Mouse (Mus musculus): ENCODE measurements around the gene Kif3a. TPM values are rescaled to one million over a fixed set of nuclear protein-coding genes. Genes with fewer than 3 reads are reported as not detected.
A peak's percentile ranks its signal among the peaks of the same experiment; 100 is the strongest.

Gene Kif3a
- total RNA-seq (2012; rRNA removed) (11.3 and 18.3 TPM in 2 replicates), total RNA-seq (2014; rRNA removed) (7.7 and 8.9 TPM in 2 replicates), polyA plus RNA-seq (2012; ENCODE audit: insufficient read length, low read depth) (26.5 and 27.9 TPM in 2 replicates)

DNA sequence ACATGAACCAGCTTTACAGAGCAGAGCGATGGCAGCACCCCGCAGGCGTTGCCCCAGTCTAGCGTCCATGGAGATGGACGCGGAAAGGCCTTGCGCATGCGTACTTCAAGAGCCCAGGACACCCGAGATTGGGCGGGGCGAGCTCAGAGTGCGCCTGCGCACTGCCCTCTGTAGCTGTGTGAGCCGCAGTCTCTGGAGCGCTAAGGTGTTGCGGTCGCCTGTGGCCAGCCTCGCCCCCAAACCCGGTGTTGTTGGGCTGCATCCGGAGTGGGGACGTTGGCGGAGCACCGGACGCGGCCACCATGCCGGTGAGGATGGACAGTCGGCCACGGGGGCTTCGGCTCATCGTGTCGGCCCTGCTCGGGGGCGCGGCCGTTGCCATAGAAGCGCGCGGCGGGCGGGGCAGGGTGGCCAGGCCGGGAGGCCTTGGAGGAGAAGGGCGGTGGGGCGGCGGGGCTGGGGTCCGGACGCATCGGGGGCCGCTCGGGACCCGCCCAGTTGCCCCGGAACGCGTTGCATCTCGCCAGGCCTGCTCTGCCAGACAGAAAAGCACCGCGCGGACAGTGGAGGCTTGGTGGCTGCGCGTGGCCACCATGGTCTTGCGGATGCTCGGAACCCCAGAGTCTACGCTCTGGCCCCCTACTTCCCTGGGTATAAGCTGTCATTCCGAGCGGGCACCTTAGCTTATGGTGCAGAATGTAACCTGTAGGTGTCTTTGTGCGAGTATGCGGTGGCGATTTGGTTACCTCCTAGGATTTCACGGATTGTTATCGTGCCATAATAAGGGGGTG lies at the start of gene Kif3a:
Gene Kif3a, plus strand, starts transcription at position 156 of the 791 bp plus-strand sequence.
- Histone ChIP-seq H3K27me3 (replicated peaks) (no peaks in the 10 kb centered on the region), H3K4me3 (replicated peaks in 1 of 3; ENCODE audit: low read depth in 2 of 3, low read length in 2 of 3, poor library complexity in 1 of 3) (peak within 1 kb of the TSS; percentile 68 to 97 (median 74)), H3K27ac (ENCODE audit: insufficient read depth, low read depth) (no peak within 1 kb of the TSS), H3K9ac (ENCODE audit: insufficient read depth, low read depth) (peak within 1 kb of the TSS; percentile 70), H3K4me2 (ENCODE audit: insufficient read depth, low read depth, poor library complexity, severe bottlenecking) (peak within 1 kb of the TSS; percentile 67), H3K9me3 (replicated peaks; ENCODE audit: low read length) (peaks cover 11% of the 10 kb centered on the region), H3K79me2 (replicated peaks; ENCODE audit: control insufficient read depth, extremely low read depth, insufficient read depth, poor library complexity, severe bottlenecking) (no peaks in the 10 kb centered on the region), H3K36me3 (replicated peaks in 1 of 2; ENCODE audit: control insufficient read depth in 1 of 2, insufficient read depth in 1 of 2, low read length in 1 of 2) (peaks cover 0 to 5% of the 10 kb centered on the region in 2 experiments), H3K4me1 (ENCODE audit: control insufficient read depth in 1 of 2, insufficient read depth in 2 of 2) (peaks cover 2 to 17% of the 10 kb centered on the region in 2 experiments; a peak in 2 of 4 replicates)
- no peak for TF ChIP-seq MAFK (IDR thresholded peaks at IDR 0.05; ENCODE audit: insufficient replicate concordance, low read length)
- no peak for TF ChIP-seq RCOR1 (conservative IDR thresholded peaks at IDR 0.05; ENCODE audit: low read depth, low read length)
- no peak for TF ChIP-seq POLR2AphosphoS2 (IDR thresholded peaks at IDR 0.05; ENCODE audit: low read depth, low read length)
- TF ChIP-seq TCF12 (IDR thresholded peaks at IDR 0.05; ENCODE audit: low read depth, low read length) = peak; percentile 46
- TF ChIP-seq ZKSCAN1 (IDR thresholded peaks at IDR 0.05; ENCODE audit: borderline replicate concordance, low read depth, low read length) = no peak
- TF ChIP-seq E2F4 (IDR thresholded peaks at IDR 0.05; ENCODE audit: insufficient replicate concordance, low read depth, low read length) = no peak
- no peak for TF ChIP-seq EP300 (IDR thresholded peaks at IDR 0.05; ENCODE audit: low read length)
- no peak for TF ChIP-seq MEF2A (IDR thresholded peaks at IDR 0.05; ENCODE audit: borderline replicate concordance, low read depth, low read length)
- TF ChIP-seq NELFE (IDR thresholded peaks at IDR 0.05; ENCODE audit: low read depth, low read length) = peak; percentile 79
- TF ChIP-seq UBTF (IDR thresholded peaks at IDR 0.05; ENCODE audit: low read depth, low read length) = peak; percentile 64; the same call in 1 of the 2 replicates
- TF ChIP-seq ZMIZ1 (IDR thresholded peaks at IDR 0.05; ENCODE audit: low read depth, low read length) = no peak
- no peak for TF ChIP-seq KAT2A (IDR thresholded peaks at IDR 0.05; ENCODE audit: insufficient replicate concordance, low read length)
- peak; percentile 33 for TF ChIP-seq HCFC1 (IDR thresholded peaks at IDR 0.05; ENCODE audit: low read depth, low read length)
- no peak for TF ChIP-seq MAZ (IDR thresholded peaks at IDR 0.05; ENCODE audit: low read depth, low read length)
- no peak for TF ChIP-seq PAX5 (IDR thresholded peaks at IDR 0.05; ENCODE audit: low read length)
- TF ChIP-seq ETS1 (conservative IDR thresholded peaks at IDR 0.05; ENCODE audit: low read depth, low read length) = no peak
- peak; percentile 7; the same call in 1 of the 2 replicates for TF ChIP-seq MAX (IDR thresholded peaks at IDR 0.05; ENCODE audit: low read length)
- TF ChIP-seq CHD2 (IDR thresholded peaks at IDR 0.05; ENCODE audit: low read length) = no peak
- TF ChIP-seq ZNF384 (IDR thresholded peaks at IDR 0.05; ENCODE audit: low read depth, low read length) = no peak
- 0 out of 2 replicates have a peak, but pooled peaks have one; percentile 49 for TF ChIP-seq TBP (conservative IDR thresholded peaks at IDR 0.05; ENCODE audit: low read depth, low read length)
- no peak for TF ChIP-seq CHD1 (IDR thresholded peaks at IDR 0.05; ENCODE audit: low read depth, low read length)
- peak; percentile 98 for TF ChIP-seq NRF1 (IDR thresholded peaks at IDR 0.05; ENCODE audit: low read depth, low read length)
- TF ChIP-seq MYC (IDR thresholded peaks at IDR 0.05; ENCODE audit: low read depth, low read length) = no peak
- TF ChIP-seq USF1 (IDR thresholded peaks at IDR 0.05; ENCODE audit: low read depth, low read length) = no peak
- TF ChIP-seq JUND (conservative IDR thresholded peaks at IDR 0.05; ENCODE audit: low read depth, low read length) = no peak
- peak; percentile 54; the same call in 1 of the 2 replicates for TF ChIP-seq ELF1 (IDR thresholded peaks at IDR 0.05; ENCODE audit: low read depth, low read length)
- 0 out of 2 replicates have a peak, but pooled peaks have one; percentile 4 for TF ChIP-seq SMC3 (IDR thresholded peaks at IDR 0.05; ENCODE audit: low read depth, low read length)
- TF ChIP-seq ZC3H11A (IDR thresholded peaks at IDR 0.05; ENCODE audit: low read depth, low read length) = no peak
- TF ChIP-seq JUN (IDR thresholded peaks at IDR 0.05; ENCODE audit: insufficient read depth, low read depth, low read length) = no peak
- no peak for TF ChIP-seq IRF4 (IDR thresholded peaks at IDR 0.05; ENCODE audit: low read depth, low read length)
- TF ChIP-seq MXI1 (IDR thresholded peaks at IDR 0.05; ENCODE audit: low read depth, low read length) = peak; percentile 80
- peak; percentile 90 for TF ChIP-seq SIN3A (IDR thresholded peaks at IDR 0.05; ENCODE audit: low read length)
- TF ChIP-seq CTCF (conservative IDR thresholded peaks at IDR 0.05 in 1 of 2, IDR thresholded peaks at IDR 0.05 in 1 of 2; ENCODE audit: low read depth in 2 of 2, low read length in 2 of 2) = no peak
- TF ChIP-seq USF2 (conservative IDR thresholded peaks at IDR 0.05; ENCODE audit: low read depth, low read length) = no peak
- TF ChIP-seq RAD21 (IDR thresholded peaks at IDR 0.05; ENCODE audit: low read depth, low read length) = no peak
- peak; percentile 85 for TF ChIP-seq POLR2A (IDR thresholded peaks at IDR 0.05; ENCODE audit: low read depth, low read length)
- TF ChIP-seq GABPA (IDR thresholded peaks at IDR 0.05; ENCODE audit: insufficient replicate concordance, low read depth, low read length) = no peak
- TF ChIP-seq BHLHE40 (IDR thresholded peaks at IDR 0.05; ENCODE audit: low read depth, low read length) = no peak
- dilution Hi-C loops (cut with MboI; ENCODE audit: extremely low pct_ligation_motif_present, extremely low pct_unique_long_range_greater_than_20kb, low sequenced_read_pairs) (no loop called here), in situ Hi-C loops (cut with MboI; ENCODE audit: low pct_ligation_motif_present, low pct_unique_long_range_greater_than_20kb, low sequenced_read_pairs) (loop anchor here (10.0 kb wide), 1 partner anchor 467 kb away; no protein-coding TSS in a partner anchor)
- peak; percentile 98 for DNase-seq (ENCODE audit: extremely low read depth)
